Mouse (Mus musculus) intestine, postnatal 0 days (tissue): ENCODE results near the gene Acvr1b. TPM values are rescaled to one million over a fixed set of nuclear protein-coding genes. Genes with fewer than 3 reads are reported as not detected.
A peak's percentile ranks its signal among the peaks of the same experiment; 100 is the strongest.

ENCODE experiments used
- ATAC-seq: fragments of 200-750 bp; cut with Nextera tagmentation; 2 replicates; pipeline ENCODE4 v1.8.0; 2017; ENCODE audit warnings: mild to moderate bottlenecking, moderate TSS enrichment, moderate library complexity
- H3K27ac ChIP-seq: fragments of 300-500 bp; sonication (generic); 2 replicates; pipeline ENCODE4 v1.5.1; 2014; ENCODE audit warnings: mild to moderate bottlenecking, low read depth, low read length, moderate library complexity
- H3K27me3 ChIP-seq: fragments of 300-500 bp; sonication (generic); replicated peaks from 2 replicates; pipeline ENCODE4 v1.6.1; 2014; ENCODE audit warnings: low read length, mixed read lengths; ENCODE audit not compliant: control insufficient read depth, insufficient read depth
- H3K36me3 ChIP-seq: fragments of 300-500 bp; sonication (generic); 2 replicates; pipeline ENCODE4 v1.6.1; 2014; ENCODE audit warnings: mild to moderate bottlenecking, moderate library complexity; ENCODE audit not compliant: control insufficient read depth, insufficient read depth
- H3K4me1 ChIP-seq: fragments of 300-500 bp; sonication (generic); replicated peaks from 2 replicates; pipeline ENCODE4 v1.6.1; 2014; ENCODE audit warnings: antibody characterized with exemption, low read length, mixed read lengths; ENCODE audit not compliant: control insufficient read depth, insufficient read depth
- H3K4me2 ChIP-seq: fragments of 300-500 bp; sonication (generic); replicated peaks from 2 replicates; pipeline ENCODE4 v1.6.1; 2014; ENCODE audit warnings: low read depth, mild to moderate bottlenecking, moderate library complexity
- H3K4me3 ChIP-seq: fragments of 300-500 bp; sonication (generic); 2 replicates; pipeline ENCODE4 v1.5.1; 2014; ENCODE audit warnings: low read depth, low read length
- H3K9ac ChIP-seq: fragments of 300-500 bp; sonication (generic); 2 replicates; pipeline ENCODE4 v1.6.1; 2014; ENCODE audit warnings: mild to moderate bottlenecking, low read depth, low read length
- H3K9me3 ChIP-seq: fragments of 300-500 bp; sonication (generic); 2 replicates; pipeline ENCODE4 v1.6.1; 2016; ENCODE audit warnings: mixed run types; ENCODE audit not compliant: control insufficient read depth
- CTCF ChIP-seq: sonication (generic); IDR thresholded peaks from 2 replicates; pipeline ENCODE4 v1.5.1; 2016; ENCODE audit warnings: low read depth, mild to moderate bottlenecking, control low read depth, antibody characterized with exemption, moderate library complexity
- WGBS: fragments of 180-500 bp; shearing (Covaris S2); extraction: QIAGEN DNeasy Blood & Tissue Kit; methylation state at CpG from one replicate; pipeline ENCODE4 v1.1.7; 2014; 5-methylcytosine and 5-hydroxymethylcytosine counted together
- polyA plus RNA-seq: library from polyadenylated mRNA; unstranded; fragments of >200 nt; fragmentation: Nextera tagmentation; extraction: Ambion mirVana; gene quantifications from 2 replicates; pipeline ENCODE4 v1.2.1, GENCODE M21; 2015

The Acvr1b gene
- polyA plus RNA-seq, 1 experiment from 2014 or later = 6.0 TPM

DNA sequence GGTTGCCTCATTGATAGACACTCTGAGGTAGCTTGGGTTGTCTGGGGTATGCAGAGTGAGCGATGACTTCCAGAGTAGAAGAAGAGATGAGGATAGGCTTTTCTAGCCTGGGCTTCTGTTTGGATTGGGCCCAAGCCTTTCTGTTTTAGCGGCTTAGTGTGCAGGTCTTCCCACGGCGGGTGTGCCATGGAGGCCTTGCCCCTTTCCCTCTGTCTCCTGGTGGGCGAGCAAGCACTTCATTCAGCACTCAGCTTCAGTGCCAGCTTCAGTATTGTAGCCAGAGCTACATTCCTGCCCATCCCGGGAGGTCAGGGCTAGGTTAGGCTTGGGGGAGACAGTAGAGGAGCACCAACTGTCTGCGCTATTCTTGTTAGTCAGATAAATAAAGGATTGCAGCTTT lies 18.8 kb downstream of the Acvr1b start:
- Histone ChIP-seq H3K9me3 (no peaks in the 10 kb centered on the region), H3K27me3 (no peaks in the 10 kb centered on the region), H3K4me2 (no peak overlapping the region), H3K27ac (no peak overlapping the region), H3K4me3 (no peak overlapping the region), H3K9ac (no peak overlapping the region), H3K36me3 (peaks cover 31% of the 10 kb centered on the region; the same call in 1 of the 2 replicates), H3K4me1 (peaks cover 9% of the 10 kb centered on the region)
- no peak for TF ChIP-seq CTCF
- ATAC-seq = no peak
- 74% methylated on average over 7 of the region's 7 CpGs for WGBS

DNA sequence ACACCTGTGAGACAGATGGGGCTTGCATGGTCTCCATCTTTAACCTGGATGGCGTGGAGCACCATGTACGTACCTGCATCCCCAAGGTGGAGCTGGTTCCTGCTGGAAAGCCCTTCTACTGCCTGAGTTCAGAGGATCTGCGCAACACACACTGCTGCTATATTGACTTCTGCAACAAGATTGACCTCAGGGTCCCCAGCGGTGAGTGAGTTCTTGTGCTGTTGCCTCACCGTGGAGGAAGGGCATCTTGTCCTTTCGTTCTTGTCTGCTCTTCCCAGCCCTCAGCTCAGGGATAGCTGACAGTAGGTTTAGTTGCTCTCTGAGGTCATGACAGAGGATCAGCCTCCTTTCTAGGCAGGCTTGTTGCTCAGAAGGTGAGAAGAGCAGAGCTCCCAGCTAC lies 20.1 kb downstream of the Acvr1b start:
- Histone ChIP-seq H3K4me3 (no peak overlapping the region), H3K4me2 (no peak overlapping the region), H3K36me3 (peaks cover 35% of the 10 kb centered on the region), H3K27ac (peak overlapping the region; percentile 78), H3K4me1 (peaks cover 9% of the 10 kb centered on the region), H3K27me3 (no peaks in the 10 kb centered on the region), H3K9me3 (no peaks in the 10 kb centered on the region), H3K9ac (no peak overlapping the region)
- no peak for ATAC-seq
- WGBS = 70% methylated on average over 6 of the region's 6 CpGs
- no peak for TF ChIP-seq CTCF

DNA sequence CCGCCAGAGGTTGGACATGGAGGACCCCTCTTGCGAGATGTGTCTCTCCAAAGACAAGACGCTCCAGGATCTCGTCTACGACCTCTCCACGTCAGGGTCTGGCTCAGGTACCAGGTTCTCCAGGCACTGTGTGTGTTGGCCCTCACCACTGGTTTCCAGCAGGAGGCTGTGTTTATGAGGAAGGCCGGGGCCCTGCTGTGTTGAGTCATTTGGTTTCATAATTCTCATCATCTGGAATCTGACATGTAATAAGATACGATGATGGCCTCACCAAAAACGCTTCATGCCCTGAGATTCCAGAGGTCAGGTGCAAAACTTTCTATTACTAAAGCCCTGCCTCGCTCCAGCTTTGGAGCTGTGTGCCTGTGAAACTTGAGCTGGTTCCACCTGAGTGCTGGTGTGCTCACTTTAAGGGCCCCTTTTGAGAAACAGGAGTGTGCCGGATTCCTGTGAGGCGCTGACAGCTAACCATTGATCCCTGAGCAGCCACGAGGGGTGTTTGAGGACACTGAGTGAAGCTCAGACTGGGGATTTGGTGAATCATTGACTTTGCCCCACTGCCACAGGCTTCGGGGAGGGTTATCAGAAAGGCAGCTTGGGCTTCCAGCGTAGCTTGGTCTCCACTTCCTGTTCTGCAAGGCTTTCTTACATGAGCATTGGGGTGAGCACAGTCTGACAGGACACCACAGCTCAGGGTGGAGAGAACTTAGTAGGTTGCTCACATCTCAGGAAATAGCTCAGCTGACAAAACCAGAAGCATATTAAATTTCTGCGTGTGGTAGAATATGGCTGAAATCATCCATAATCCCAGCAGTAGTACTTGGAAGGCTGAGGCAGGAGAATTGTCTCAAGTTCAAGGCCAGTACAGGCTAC lies 21.3 kb downstream of the Acvr1b start:
- H3K4me3 ChIP-seq = no peak overlapping the region
- 59% methylated on average over 16 of the region's 16 CpGs for WGBS
- H3K27me3 ChIP-seq = no peaks in the 10 kb centered on the region
- H3K9ac ChIP-seq = no peak overlapping the region
- no peak for TF ChIP-seq CTCF
- peak; percentile 61 for ATAC-seq
- H3K4me1 ChIP-seq = peaks cover 5% of the 10 kb centered on the region
- peaks cover 46% of the 10 kb centered on the region for H3K36me3 ChIP-seq
- H3K4me2 ChIP-seq = no peak overlapping the region
- no peaks in the 10 kb centered on the region for H3K9me3 ChIP-seq
- H3K27ac ChIP-seq = peak overlapping the region; percentile 78

DNA sequence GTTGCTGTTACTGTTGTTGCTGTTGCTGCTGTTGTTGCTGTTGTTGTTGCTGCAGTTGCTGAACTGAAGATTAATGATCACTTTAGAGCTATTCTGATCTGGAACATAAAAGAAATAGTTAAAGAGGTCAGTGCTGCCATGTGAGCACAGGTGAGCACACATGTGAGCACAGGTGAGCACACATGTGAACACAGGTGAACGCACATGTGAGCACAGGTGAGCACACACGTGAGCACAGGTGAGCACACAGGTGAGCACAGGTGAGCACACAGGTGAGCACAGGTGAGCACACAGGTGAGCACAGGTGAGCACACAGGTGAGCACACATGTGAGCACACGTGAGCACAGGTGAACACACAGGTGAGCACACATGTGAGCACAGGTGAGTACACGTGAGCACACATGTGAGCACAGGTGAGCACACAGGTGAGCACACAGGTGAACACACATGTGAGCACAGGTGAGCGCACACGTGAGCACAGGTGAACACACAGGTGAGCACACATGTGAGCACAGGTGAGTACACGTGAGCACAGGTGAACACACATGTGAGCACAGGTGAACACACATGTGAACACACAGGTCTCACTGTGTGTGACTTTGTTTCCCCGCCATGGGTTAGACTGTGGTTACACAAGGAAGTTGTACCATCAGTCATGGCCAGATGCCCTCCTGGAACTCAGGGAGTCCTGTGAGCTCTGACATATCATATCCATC lies 22.4 kb downstream of the Acvr1b start:
- 90% methylated on average over 8 of the region's 8 CpGs for WGBS
- Histone ChIP-seq H3K4me2 (no peak overlapping the region), H3K36me3 (peaks cover 57% of the 10 kb centered on the region), H3K9ac (no peak overlapping the region), H3K4me3 (no peak overlapping the region), H3K27me3 (no peaks in the 10 kb centered on the region), H3K4me1 (peaks cover 5% of the 10 kb centered on the region), H3K27ac (peak overlapping the region; percentile 78), H3K9me3 (no peaks in the 10 kb centered on the region)
- TF ChIP-seq CTCF = no peak
- ATAC-seq = no peak

DNA sequence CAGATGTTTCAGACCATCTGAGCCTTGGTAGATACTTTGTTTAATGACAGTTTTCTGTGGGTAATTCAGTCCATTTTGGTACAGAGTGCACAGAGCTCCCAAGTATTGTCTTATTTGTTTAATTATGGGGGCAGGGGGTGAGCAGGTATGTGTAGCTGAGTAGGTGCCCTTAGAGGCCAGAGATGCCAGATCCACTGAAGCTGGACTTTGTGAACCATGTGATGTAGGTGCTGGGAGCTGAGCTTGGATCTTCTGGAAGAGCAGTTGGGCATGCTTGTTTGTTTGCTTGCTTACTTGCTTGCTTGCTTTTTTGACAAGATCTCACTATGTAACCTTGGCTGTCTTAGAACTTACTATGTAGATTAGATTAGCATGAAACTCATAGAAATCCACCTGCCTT lies 23.1 kb downstream of the Acvr1b start:
- H3K9ac ChIP-seq = no peak overlapping the region
- no peaks in the 10 kb centered on the region; the same call in none of the 2 replicates for H3K4me1 ChIP-seq
- no peak overlapping the region for H3K27ac ChIP-seq
- H3K4me3 ChIP-seq = no peak overlapping the region
- no peak for ATAC-seq
- no peak for TF ChIP-seq CTCF
- H3K36me3 ChIP-seq = peaks cover 64% of the 10 kb centered on the region
- H3K4me2 ChIP-seq = no peak overlapping the region
- no peaks in the 10 kb centered on the region for H3K9me3 ChIP-seq
- H3K27me3 ChIP-seq = no peaks in the 10 kb centered on the region

DNA sequence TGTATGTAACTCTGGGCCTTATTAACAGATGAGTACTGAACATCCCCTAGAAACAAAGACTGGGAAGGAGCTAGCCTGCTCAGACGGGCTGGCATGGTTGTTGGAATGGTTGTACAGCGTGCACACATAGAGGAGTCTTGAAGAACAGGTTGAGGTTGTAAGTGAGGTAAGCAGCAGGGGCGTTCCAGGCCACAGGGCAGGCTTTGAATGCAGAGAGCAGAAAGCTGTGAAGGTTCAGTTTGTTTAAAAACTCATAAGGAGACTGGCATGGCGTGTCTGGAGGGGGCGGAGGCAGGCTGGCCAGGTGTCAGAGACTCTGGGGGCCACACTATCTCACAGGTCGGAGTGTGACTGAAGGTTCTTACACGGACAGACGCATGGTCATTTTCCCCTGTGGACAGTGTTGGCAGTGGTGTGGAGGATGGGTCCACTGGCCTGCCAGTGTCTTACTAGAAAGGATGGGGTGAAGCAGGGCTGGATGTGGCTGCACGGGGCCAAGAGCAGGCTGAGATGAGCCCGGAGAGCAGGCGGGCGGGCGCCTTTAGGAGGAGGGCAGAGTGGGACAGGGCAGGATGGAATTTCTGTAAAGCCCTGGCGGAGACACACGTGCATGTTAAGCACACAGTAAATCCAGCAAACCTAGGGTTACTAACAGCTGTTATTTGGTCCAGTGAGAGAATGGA lies 23.8 kb downstream of the Acvr1b start:
- Histone ChIP-seq H3K9me3 (no peaks in the 10 kb centered on the region), H3K27me3 (no peaks in the 10 kb centered on the region), H3K4me1 (no peaks in the 10 kb centered on the region; the same call in none of the 2 replicates), H3K9ac (no peak overlapping the region), H3K27ac (no peak overlapping the region), H3K36me3 (peaks cover 71% of the 10 kb centered on the region), H3K4me2 (no peak overlapping the region), H3K4me3 (no peak overlapping the region)
- WGBS = 86% methylated on average over 15 of the region's 15 CpGs
- TF ChIP-seq CTCF = no peak
- ATAC-seq = no peak
